20 mouse cellular contexts compared by ENCODE assay signal in genomic region chr8:34525231-34525630, GRCm38 (mm10).
DNase-seq lines count a peak whose midpoint lies in the region; ATAC-seq and TF ChIP-seq lines count a peak whose summit lies in the region.
"Had no signal": no experiment of that assay in that cellular context is flagged by ENCODE, and none has a peak within 500 bp of the region (broad histone marks: within the 10 kb centered on the region; RNA-seq: fewer than 3 reads in every experiment).

No protein-coding gene starts in this region.

- DNase-seq in forebrain, postnatal 0 days, result no peak
- no peak for DNase-seq in forebrain, embryonic 10.5 days (ENCODE audit: extremely low spot score, low spot score)
- peak; percentile 70 for DNase-seq in kidney, postnatal 0 days (ENCODE audit: low spot score)
- DNase-seq in kidney, postnatal 36 days, result no peak
- no peak for DNase-seq in midbrain, embryonic 14.5 days
- no peak for DNase-seq in midbrain, embryonic 10.5 days (ENCODE audit: low spot score)
- DNase-seq in cerebellum, postnatal 25 days, result no peak
- DNase-seq: adrenal gland, adult 8-10 months; adrenal gland, postnatal 36 days; cerebellum, adult 2 months; cerebellum, postnatal 10 days; embryo, embryonic 11 days; gastrocnemius, postnatal 36 days; heart, adult 11 months; heart, postnatal 36 days had no signal

- no peaks in the 10 kb centered on the region for H3K27me3 ChIP-seq in forebrain, postnatal 0 days (ENCODE audit: insufficient read depth, low read length)
- H3K27me3 ChIP-seq in forebrain, embryonic 10.5 days (ENCODE audit: poor library complexity, severe bottlenecking), result 0 out of 2 replicates have a peak, but pooled peaks cover 7% of the 10 kb centered on the region
- no peaks in the 10 kb centered on the region for H3K27me3 ChIP-seq in kidney, postnatal 0 days (ENCODE audit: insufficient read depth, low read length)
- no peaks in the 10 kb centered on the region for H3K27me3 ChIP-seq in midbrain, embryonic 14.5 days (ENCODE audit: control insufficient read depth, insufficient read depth, low read length)
- no peaks in the 10 kb centered on the region for H3K27me3 ChIP-seq in midbrain, embryonic 10.5 days (ENCODE audit: low read depth, poor library complexity, severe bottlenecking)
- no peaks in the 10 kb centered on the region for H3K27me3 ChIP-seq in myocyte (ENCODE audit: control insufficient read depth, insufficient read depth, insufficient read length)
- H3K27me3 ChIP-seq: embryonic facial prominence, embryonic 15.5 days; heart, embryonic 13.5 days had no signal

- H3K4me1 ChIP-seq in forebrain, postnatal 0 days (ENCODE audit: insufficient read depth), result no peaks in the 10 kb centered on the region; the same call in none of the 2 replicates
- no peaks in the 10 kb centered on the region for H3K4me1 ChIP-seq in forebrain, embryonic 10.5 days
- H3K4me1 ChIP-seq in kidney, postnatal 0 days (replicated peaks; ENCODE audit: insufficient read depth, low read length), result no peaks in the 10 kb centered on the region
- no peaks in the 10 kb centered on the region for H3K4me1 ChIP-seq in midbrain, embryonic 14.5 days (ENCODE audit: control insufficient read depth, insufficient read depth, low read length)
- H3K4me1 ChIP-seq in midbrain, embryonic 10.5 days, result peaks cover 5% of the 10 kb centered on the region; the same call in 1 of the 2 replicates
- H3K4me1 ChIP-seq: forebrain, embryonic 12.5 days had no signal

- peak overlapping the region; percentile 50 for H3K27ac ChIP-seq in forebrain, postnatal 0 days (ENCODE audit: low read depth, low read length)
- no peak overlapping the region for H3K27ac ChIP-seq in forebrain, embryonic 10.5 days
- no peak overlapping the region for H3K27ac ChIP-seq in kidney, postnatal 0 days
- 0 out of 2 replicates have a peak overlapping the region, but pooled peaks have one; percentile 37 for H3K27ac ChIP-seq in midbrain, embryonic 14.5 days (replicated peaks; ENCODE audit: low read depth, low read length)
- H3K27ac ChIP-seq in midbrain, embryonic 10.5 days (replicated peaks), result no peak overlapping the region
- H3K27ac ChIP-seq: embryonic facial prominence, embryonic 15.5 days; forebrain, embryonic 12.5 days; heart, embryonic 13.5 days; hindbrain, postnatal 0 days had no signal

- no peaks in the 10 kb centered on the region for H3K79me2 ChIP-seq in myocyte (ENCODE audit: control insufficient read depth, insufficient read depth)

- H3K9ac ChIP-seq in forebrain, postnatal 0 days, result no peak overlapping the region
- no peak overlapping the region for H3K9ac ChIP-seq in kidney, postnatal 0 days (ENCODE audit: low read depth, low read length)
- no peak overlapping the region for H3K9ac ChIP-seq in midbrain, embryonic 14.5 days (replicated peaks; ENCODE audit: low read length)
- H3K9ac ChIP-seq: embryonic facial prominence, embryonic 15.5 days; forebrain, embryonic 12.5 days; heart, embryonic 13.5 days had no signal

- 66% methylated on average over 4 of the region's 4 CpGs for WGBS in forebrain, postnatal 0 days
- WGBS in forebrain, embryonic 10.5 days, result 80% methylated on average over 4 of the region's 4 CpGs
- 42% methylated on average over 4 of the region's 4 CpGs for WGBS in kidney, postnatal 0 days
- 48% methylated on average over 4 of the region's 4 CpGs for WGBS in midbrain, embryonic 14.5 days
- WGBS in midbrain, embryonic 10.5 days, result 78% methylated on average over 4 of the region's 4 CpGs

- no peak overlapping the region for H3K4me3 ChIP-seq in forebrain, postnatal 0 days (ENCODE audit: low read depth, low read length)
- H3K4me3 ChIP-seq in forebrain, embryonic 10.5 days, result no peak overlapping the region
- no peak overlapping the region for H3K4me3 ChIP-seq in kidney, postnatal 0 days (replicated peaks; ENCODE audit: low read depth, low read length)
- H3K4me3 ChIP-seq in midbrain, embryonic 14.5 days (replicated peaks; ENCODE audit: low read depth, low read length), result no peak overlapping the region
- no peak overlapping the region for H3K4me3 ChIP-seq in midbrain, embryonic 10.5 days
- no peak overlapping the region for H3K4me3 ChIP-seq in myocyte
- H3K4me3 ChIP-seq: embryonic facial prominence, embryonic 15.5 days; forebrain, embryonic 12.5 days; heart, embryonic 13.5 days had no signal

- no peaks in the 10 kb centered on the region for H3K36me3 ChIP-seq in forebrain, postnatal 0 days (ENCODE audit: insufficient read depth)
- H3K36me3 ChIP-seq in forebrain, embryonic 10.5 days (replicated peaks), result no peaks in the 10 kb centered on the region
- H3K36me3 ChIP-seq in kidney, postnatal 0 days (ENCODE audit: insufficient read depth, low read length), result no peaks in the 10 kb centered on the region
- H3K36me3 ChIP-seq in midbrain, embryonic 14.5 days (ENCODE audit: control insufficient read depth, insufficient read depth, low read length), result no peaks in the 10 kb centered on the region
- no peaks in the 10 kb centered on the region for H3K36me3 ChIP-seq in midbrain, embryonic 10.5 days
- H3K36me3 ChIP-seq in myocyte (ENCODE audit: control insufficient read depth, insufficient read depth), result no peaks in the 10 kb centered on the region
- H3K36me3 ChIP-seq: embryonic facial prominence, embryonic 15.5 days; forebrain, embryonic 12.5 days; heart, embryonic 13.5 days had no signal

- no peak overlapping the region for H3K4me2 ChIP-seq in forebrain, postnatal 0 days (ENCODE audit: low read depth)
- H3K4me2 ChIP-seq in kidney, postnatal 0 days (ENCODE audit: low read length), result no peak overlapping the region
- H3K4me2 ChIP-seq in midbrain, embryonic 14.5 days (ENCODE audit: low read length), result no peak overlapping the region
- H3K4me2 ChIP-seq in myocyte (ENCODE audit: low read depth), result peak overlapping the region; percentile 73
- H3K4me2 ChIP-seq: embryonic facial prominence, embryonic 15.5 days; forebrain, embryonic 12.5 days; heart, embryonic 13.5 days had no signal

- no peak overlapping the region for H3ac ChIP-seq in myocyte (ENCODE audit: control insufficient read depth, insufficient read length)

- TF ChIP-seq CTCF in forebrain, postnatal 0 days (IDR thresholded peaks at IDR 0.05; ENCODE audit: low read depth), result no peak
- no peak for TF ChIP-seq CTCF in kidney, postnatal 0 days (IDR thresholded peaks at IDR 0.05; ENCODE audit: low read depth)

- ATAC-seq in forebrain, postnatal 0 days, result peak; percentile 50; the same call in 1 of the 2 replicates
- no peak for ATAC-seq in kidney, postnatal 0 days (replicated peaks; ENCODE audit: low FRiP score, low read depth)
- no peak for ATAC-seq in midbrain, embryonic 14.5 days (ENCODE audit: low FRiP score, low TSS enrichment)
- ATAC-seq: hindbrain, postnatal 0 days had no signal

- TF ChIP-seq POLR2A in myocyte (IDR thresholded peaks at IDR 0.05; ENCODE audit: insufficient read length, low read depth), result no peak

- no peaks in the 10 kb centered on the region for H3K9me3 ChIP-seq in forebrain, postnatal 0 days (ENCODE audit: low read length)
- H3K9me3 ChIP-seq in forebrain, embryonic 10.5 days, result no peaks in the 10 kb centered on the region
- H3K9me3 ChIP-seq in kidney, postnatal 0 days (replicated peaks; ENCODE audit: low read length), result no peaks in the 10 kb centered on the region
- no peaks in the 10 kb centered on the region for H3K9me3 ChIP-seq in midbrain, embryonic 14.5 days (ENCODE audit: control insufficient read depth, low read length)
- H3K9me3 ChIP-seq in midbrain, embryonic 10.5 days (replicated peaks), result no peaks in the 10 kb centered on the region
- H3K9me3 ChIP-seq: embryonic facial prominence, embryonic 15.5 days; forebrain, embryonic 12.5 days; heart, embryonic 13.5 days had no signal

TF ChIP-seq in myocyte, 11 proteins besides CTCF, POLR2A, EP300 and RAD21:
- TF ChIP-seq E2F4 (IDR thresholded peaks at IDR 0.05; ENCODE audit: insufficient read depth), result no peak
- no peak for TF ChIP-seq REST (IDR thresholded peaks at IDR 0.05; ENCODE audit: insufficient read depth, insufficient read length)
- no peak for TF ChIP-seq TCF3 (IDR thresholded peaks at IDR 0.05; ENCODE audit: insufficient read length, low read depth)
- TF ChIP-seq MYOG (IDR thresholded peaks at IDR 0.05; ENCODE audit: control insufficient read depth in 1 of 3, insufficient read depth in 1 of 3, insufficient read length in 2 of 3, low read depth in 2 of 3), result no peak
- no peak for TF ChIP-seq USF1 (IDR thresholded peaks at IDR 0.05; ENCODE audit: low read depth)
- TF ChIP-seq CEBPB (IDR thresholded peaks at IDR 0.05; ENCODE audit: insufficient read depth, poor library complexity, severe bottlenecking), result no peak

Comparison
In these comparisons a context has a peak if more than half of its experiments do, and no peak if none do; other contexts are left out.
1. H3K27ac ChIP-seq: peak in forebrain, postnatal 0 days (single experiment) and midbrain, embryonic 14.5 days (single experiment); none in forebrain, embryonic 10.5 days (single experiment), kidney, postnatal 0 days (single experiment) and midbrain, embryonic 10.5 days (single experiment).